Mouse (Mus musculus) small intestine, adult 2 months (tissue): Measurements from ENCODE around the gene Myo1g.

ENCODE experiments used
- CTCF ChIP-seq: fragments of 200-500 bp; IDR thresholded peaks from 2 replicates; pipeline ENCODE4 v1.5.1; 2012; ENCODE audit warnings: low read depth, mild to moderate bottlenecking, control low read depth, inconsistent platforms, low read length, moderate library complexity, mixed read lengths; ENCODE audit not compliant: insufficient replicate concordance, insufficient read length; ENCODE audit errors: extremely low read depth
- POLR2A ChIP-seq: fragments of 200-500 bp; IDR thresholded peaks from 2 replicates; pipeline ENCODE4 v1.6.1; 2012; ENCODE audit warnings: low read depth, mild to moderate bottlenecking, control low read depth, inconsistent platforms, low read length, moderate library complexity

DNA sequence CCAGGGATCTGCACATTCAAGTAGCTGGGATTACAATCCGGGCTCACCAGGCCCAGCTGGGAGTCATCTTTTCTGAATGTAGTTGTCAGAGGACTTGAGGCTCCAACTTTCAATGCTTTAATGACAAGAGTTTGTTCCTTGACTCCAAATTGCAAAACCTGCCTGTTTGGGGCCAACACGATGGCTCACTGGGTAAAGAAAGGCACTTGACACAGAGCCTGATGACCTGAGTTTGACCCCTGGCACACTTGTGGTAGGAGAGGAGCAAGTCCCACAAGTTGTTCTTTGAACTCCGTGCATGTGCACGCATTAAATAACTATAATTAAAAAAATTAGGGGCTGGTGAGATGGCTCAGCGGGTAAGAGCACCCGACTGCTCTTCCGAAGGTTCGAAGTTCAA, 9.2 kb upstream of the Myo1g start:
- TF ChIP-seq CTCF (no peak), POLR2A (no peak)
